Mouse (Mus musculus) lung, adult 2 months (tissue): ENCODE data around the gene Olfr727. TPM values are rescaled to one million over a fixed set of nuclear protein-coding genes. Genes with fewer than 3 reads are reported as not detected.

Experiments used
- DNase-seq: peaks from one replicate; pipeline ENCODE4 v3.0.0; 2022
- H3K4me1 ChIP-seq: fragments of 200-500 bp; 2 replicates; pipeline ENCODE4 v1.6.1; 2011; ENCODE audit warnings: low read length; ENCODE audit not compliant: control insufficient read depth, insufficient read depth
- H3K4me3 ChIP-seq: fragments of 200-500 bp; replicated peaks from 2 replicates; pipeline ENCODE3; 2011; ENCODE audit warnings: low read depth, mild to moderate bottlenecking, control low read depth, low read length; ENCODE audit errors: extremely low read depth
- CTCF ChIP-seq: fragments of 200-500 bp; IDR thresholded peaks from 2 replicates; pipeline ENCODE4 v1.5.1; 2011; ENCODE audit warnings: mild to moderate bottlenecking, low read length, control low read depth; ENCODE audit not compliant: insufficient read depth
- POLR2A ChIP-seq: fragments of 200-500 bp; IDR thresholded peaks from 2 replicates; pipeline ENCODE4 v1.6.1; 2011; ENCODE audit warnings: low read depth, mild to moderate bottlenecking, control low read depth, low read length, borderline replicate concordance; ENCODE audit errors: extremely low read depth
- WGBS: fragments of 180-500 bp; shearing (Covaris S2); methylation state at CpG from one replicate; pipeline ENCODE4 v1.1.7; 2018; 5-methylcytosine and 5-hydroxymethylcytosine counted together
- polyA plus RNA-seq: library from polyadenylated mRNA; depleted of rRNA; stranded (reverse); fragments of >200 nt; gene quantifications from 2 replicates; pipeline ENCODE4 v1.2.3, GENCODE M21; 2012; rRNA removed

Gene Olfr727
- not detected in 2 replicates for polyA plus RNA-seq

- DNase-seq = no peak
- TF ChIP-seq CTCF (no peak), POLR2A (no peak)
- no peak within 1 kb of the TSS for H3K4me3 ChIP-seq
- H3K4me1 ChIP-seq = no peaks in the 10 kb centered on the region
- 81% methylated on average over 1 of the region's 1 CpGs for WGBS
Measured at GRCm38 (mm10) chr14:50122886-50123285, at the start of gene Olfr727. Gene Olfr727, plus strand, starts transcription at chr14:50123186.

GRCm38 (mm10) chr14:50090853-50091252, 32.1 kb upstream of the Olfr727 start, which contains the start of gene Olfr726:
Gene Olfr726, minus strand, starts transcription at chr14:50090953.
- Histone ChIP-seq H3K4me1 (no peaks in the 10 kb centered on the region), H3K4me3 (no peak within 1 kb of the TSS)
- no peak for DNase-seq
- WGBS = 56% methylated on average over 1 of the region's 1 CpGs
- TF ChIP-seq POLR2A (no peak), CTCF (no peak)

- Histone ChIP-seq H3K4me3 (no peak within 1 kb of the TSS), H3K4me1 (no peaks in the 10 kb centered on the region)
- TF ChIP-seq CTCF (no peak), POLR2A (no peak)
- WGBS = 86% methylated on average over 5 of the region's 5 CpGs
- no peak for DNase-seq
Measured at GRCm38 (mm10) chr14:50142580-50142979, 19.6 kb downstream of the Olfr727 start, which contains the start of gene Olfr728. Gene Olfr728, minus strand, starts transcription at chr14:50142680.

GRCm38 (mm10) chr14:50152810-50153209, 29.8 kb downstream of the Olfr727 start, which contains the start of gene Olfr729:
Gene Olfr729, minus strand, starts transcription at chr14:50152910.
- no peak within 1 kb of the TSS for H3K4me3 ChIP-seq
- DNase-seq = no peak
- no peaks in the 10 kb centered on the region for H3K4me1 ChIP-seq
- TF ChIP-seq POLR2A (no peak), CTCF (no peak)

Other genes starting within 250 kb of the Olfr727 start
- gene Olfr722, start 221.2 kb upstream of the Olfr727 start, polyA plus RNA-seq = not detected in 2 replicates
- not detected in 2 replicates for gene Olfr723, start 191.4 kb upstream of the Olfr727 start, polyA plus RNA-seq
- not detected in 2 replicates for gene Olfr724, start 159.9 kb upstream of the Olfr727 start, polyA plus RNA-seq
- gene Olfr725, start 82.8 kb upstream of the Olfr727 start, polyA plus RNA-seq = not detected in 2 replicates
- gene Olfr726, start 32.2 kb upstream of the Olfr727 start, polyA plus RNA-seq = not detected in 2 replicates
- not detected in 2 replicates for gene Olfr728, start 19.5 kb downstream of the Olfr727 start, polyA plus RNA-seq
- gene Olfr729, start 29.7 kb downstream of the Olfr727 start, polyA plus RNA-seq = not detected in 2 replicates
- gene Olfr730, start 65.0 kb downstream of the Olfr727 start, polyA plus RNA-seq = not detected in 2 replicates
- gene Olfr731, start 118.7 kb downstream of the Olfr727 start, polyA plus RNA-seq = not detected in 2 replicates
- not detected in 2 replicates for gene Olfr732, start 161.0 kb downstream of the Olfr727 start, polyA plus RNA-seq
- gene Olfr733, start 178.3 kb downstream of the Olfr727 start, polyA plus RNA-seq = not detected in 2 replicates
- gene Olfr734, start 203.6 kb downstream of the Olfr727 start, polyA plus RNA-seq = not detected in 2 replicates
- gene Olfr735, start 225.7 kb downstream of the Olfr727 start, polyA plus RNA-seq = not detected in 2 replicates
- 0.44 and 0.57 TPM in 2 replicates for gene Tlr11, start 234.7 kb downstream of the Olfr727 start, polyA plus RNA-seq